Mouse (Mus musculus) bone marrow macrophage, adult 2 months (primary cell): ENCODE results near the gene Nsun4.

Experiments used
- CTCF ChIP-seq: IDR thresholded peaks from 2 replicates; pipeline ENCODE4 v1.5.1; 2012; ENCODE audit warnings: low read depth, mild to moderate bottlenecking, low read length, moderate library complexity
- POLR2A ChIP-seq: IDR thresholded peaks from 2 replicates; pipeline ENCODE4 v1.6.1; 2012; ENCODE audit warnings: mild to moderate bottlenecking, low read depth, low read length, borderline replicate concordance

DNA sequence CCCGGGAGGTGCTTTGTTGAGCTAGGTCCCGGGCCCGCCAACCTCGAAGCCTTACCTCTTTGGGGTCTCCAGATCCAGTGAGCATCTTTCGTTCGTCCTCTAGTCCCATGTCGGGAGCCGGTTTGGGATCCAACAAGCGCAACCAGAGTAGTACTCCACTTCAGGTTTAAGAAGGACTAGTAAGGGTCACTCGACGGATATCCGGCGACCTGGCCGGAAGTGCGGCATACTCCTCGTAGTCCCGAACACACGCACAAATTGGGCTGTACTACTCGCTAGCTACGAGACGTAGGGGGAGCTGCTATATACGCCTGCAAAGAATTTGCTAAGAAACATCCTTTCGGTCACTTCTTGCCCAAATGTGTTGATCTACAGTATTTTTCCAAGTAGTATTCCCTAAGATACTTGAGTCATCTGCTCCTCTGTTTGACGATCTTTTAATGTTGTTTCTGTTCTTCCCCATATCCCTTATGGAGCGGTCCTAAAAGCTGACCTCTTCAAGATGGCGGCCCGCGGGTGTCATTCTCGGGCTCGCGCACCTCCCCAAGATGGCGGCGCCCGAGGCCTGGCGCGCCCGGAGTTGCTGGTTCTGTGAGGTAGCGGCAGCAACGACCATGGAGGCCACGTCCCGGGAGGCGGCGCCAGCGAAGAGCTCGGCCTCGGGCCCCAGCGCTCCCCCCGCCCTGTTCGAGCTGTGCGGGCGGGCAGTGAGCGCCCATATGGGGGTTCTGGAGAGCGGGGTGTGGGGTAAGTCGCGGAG, 21.4 kb upstream of the Nsun4 start, which contains the start of the genes Uqcrh and Lrrc41:
- TF ChIP-seq POLR2A (peak; percentile 62; the same call in 1 of the 2 replicates), CTCF (no peak)
